Mouse (Mus musculus) forebrain, postnatal 0 days (tissue): Measurements from ENCODE around the gene Cd3d. TPM values are rescaled to one million over a fixed set of nuclear protein-coding genes. Genes with fewer than 3 reads are reported as not detected.
A peak's percentile ranks its signal among the peaks of the same experiment; 100 is the strongest.

Experiments
- ATAC-seq: fragments of 200-750 bp; cut with Nextera tagmentation; 2 replicates; pipeline ENCODE4 v1.8.0; 2017; ENCODE audit warnings: mild to moderate bottlenecking, moderate library complexity
- DNase-seq: peaks from one replicate; pipeline ENCODE4 v3.0.0-alpha.2; 2015
- H3K27ac ChIP-seq: fragments of 300-500 bp; sonication (generic); 2 replicates; pipeline ENCODE4 v1.5.1; 2014; ENCODE audit warnings: low read depth, mild to moderate bottlenecking, antibody characterized with exemption, low read length, moderate library complexity, mixed read lengths
- H3K27me3 ChIP-seq: fragments of 300-500 bp; sonication (generic); 2 replicates; pipeline ENCODE4 v1.6.1; 2014; ENCODE audit warnings: mild to moderate bottlenecking, low read length, mixed read lengths; ENCODE audit not compliant: insufficient read depth
- H3K36me3 ChIP-seq: fragments of 300-500 bp; sonication (generic); 2 replicates; pipeline ENCODE4 v1.6.1; 2014; ENCODE audit warnings: mild to moderate bottlenecking, moderate library complexity; ENCODE audit not compliant: insufficient read depth
- H3K4me1 ChIP-seq: fragments of 300-500 bp; sonication (generic); 2 replicates; pipeline ENCODE4 v1.6.1; 2014; ENCODE audit warnings: antibody characterized with exemption; ENCODE audit not compliant: insufficient read depth
- H3K4me2 ChIP-seq: fragments of 300-500 bp; sonication (generic); 2 replicates; pipeline ENCODE4 v1.6.1; 2014; ENCODE audit warnings: low read depth, mild to moderate bottlenecking, moderate library complexity
- H3K4me3 ChIP-seq: fragments of 300-500 bp; sonication (generic); 2 replicates; pipeline ENCODE4 v1.5.1; 2014; ENCODE audit warnings: low read depth, low read length, mixed read lengths
- H3K9ac ChIP-seq: fragments of 300-500 bp; sonication (generic); 2 replicates; pipeline ENCODE4 v1.6.1; 2014; ENCODE audit warnings: mild to moderate bottlenecking
- H3K9me3 ChIP-seq: fragments of 300-500 bp; sonication (generic); 2 replicates; pipeline ENCODE4 v1.6.1; 2016; ENCODE audit warnings: low read length
- CTCF ChIP-seq: sonication (generic); IDR thresholded peaks from 2 replicates; pipeline ENCODE4 v1.5.1; 2016; ENCODE audit warnings: antibody characterized with exemption, control low read depth, low read depth
- WGBS: fragments of 180-500 bp; shearing (Covaris S2); extraction: QIAGEN DNeasy Blood & Tissue Kit; methylation state at CpG from one replicate; pipeline ENCODE4 v1.1.7; 2014; 5-methylcytosine and 5-hydroxymethylcytosine counted together
- polyA plus RNA-seq: library from polyadenylated mRNA; unstranded; fragments of >200 nt; fragmentation: Nextera tagmentation; extraction: Ambion mirVana; gene quantifications from 2 replicates; pipeline ENCODE4 v1.2.1, GENCODE M21; 2015
- total RNA-seq: library from RNA; depleted of rRNA; stranded (reverse); fragments of >200 nt; gene quantifications from 2 replicates; pipeline ENCODE4 v1.2.3, GENCODE M21; 2014

Cd3d gene
- total and polyA plus RNA-seq, 2 experiments from 2014 or later, result not detected

DNA sequence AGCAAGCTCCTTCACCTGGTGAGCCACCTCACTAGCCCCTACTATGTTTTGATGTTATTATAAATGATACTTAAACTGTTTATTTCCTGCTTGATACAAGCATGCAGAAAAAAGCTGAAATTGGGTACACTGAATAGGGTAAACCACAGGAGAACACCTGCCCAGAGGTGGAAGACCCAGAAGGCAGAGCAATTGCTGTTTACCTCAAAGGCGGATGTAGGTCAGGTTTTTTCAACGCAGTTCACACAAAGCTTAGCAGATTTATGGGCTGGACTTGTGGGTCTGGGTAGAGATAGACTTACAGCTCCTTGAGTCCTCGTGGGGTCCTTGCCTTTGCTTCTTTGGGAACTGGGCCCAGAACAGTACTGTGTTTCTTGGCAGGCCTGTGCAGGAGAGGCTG lies 34.3 kb downstream of the Cd3d start:
- 65% methylated on average over 3 of the region's 3 CpGs for WGBS
- Histone ChIP-seq H3K4me1 (no peaks in the 10 kb centered on the region), H3K9me3 (no peaks in the 10 kb centered on the region), H3K27me3 (no peaks in the 10 kb centered on the region), H3K4me3 (no peak overlapping the region), H3K9ac (no peak overlapping the region), H3K36me3 (no peaks in the 10 kb centered on the region), H3K4me2 (no peak overlapping the region), H3K27ac (no peak overlapping the region)
- ATAC-seq, result no peak
- no peak for DNase-seq
- no peak for TF ChIP-seq CTCF

- Histone ChIP-seq H3K4me2 (no peak overlapping the region), H3K36me3 (no peaks in the 10 kb centered on the region), H3K4me1 (no peaks in the 10 kb centered on the region), H3K27me3 (no peaks in the 10 kb centered on the region), H3K9me3 (no peaks in the 10 kb centered on the region), H3K4me3 (no peak overlapping the region), H3K27ac (no peak overlapping the region), H3K9ac (no peak overlapping the region)
- 76% methylated on average over 11 of the region's 11 CpGs for WGBS
- no peak; the same call in 1 of the 2 replicates for ATAC-seq
- no peak for TF ChIP-seq CTCF
- peak; percentile 11 for DNase-seq
Measured at GRCm38 (mm10) chr9:45018031-45018430, 36.4 kb downstream of the Cd3d start.

DNA sequence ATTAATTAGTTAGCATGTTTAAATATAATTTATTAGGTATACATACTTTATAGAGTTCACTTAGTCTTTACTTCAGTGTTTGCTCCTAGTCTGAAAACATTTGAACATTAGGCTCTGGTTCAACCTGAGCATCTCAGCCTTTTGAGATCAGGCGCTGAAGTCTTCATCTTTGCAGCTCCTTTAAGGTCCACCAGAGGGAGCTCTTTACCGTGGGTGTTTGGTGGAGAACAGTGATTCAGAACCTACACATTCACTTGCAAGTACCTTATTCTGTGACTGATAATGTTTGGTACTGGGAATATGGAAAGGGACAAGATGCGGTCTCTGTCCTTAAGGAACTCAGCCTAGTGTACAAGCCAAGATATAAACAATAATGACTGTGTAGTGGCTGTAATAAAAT lies 41.2 kb downstream of the Cd3d start:
- H3K9ac ChIP-seq, result no peak overlapping the region
- no peaks in the 10 kb centered on the region for H3K4me1 ChIP-seq
- no peak overlapping the region for H3K4me3 ChIP-seq
- peak; percentile 89 for TF ChIP-seq CTCF
- H3K27ac ChIP-seq, result no peak overlapping the region
- H3K9me3 ChIP-seq, result no peaks in the 10 kb centered on the region
- 11% methylated on average over 3 of the region's 3 CpGs for WGBS
- no peaks in the 10 kb centered on the region for H3K27me3 ChIP-seq
- H3K36me3 ChIP-seq, result no peaks in the 10 kb centered on the region
- DNase-seq (peak; percentile 76), ATAC-seq (no peak)
- no peak overlapping the region for H3K4me2 ChIP-seq

- DNase-seq, result no peak
- H3K9me3 ChIP-seq, result no peaks in the 10 kb centered on the region
- no peaks in the 10 kb centered on the region for H3K36me3 ChIP-seq
- no peak for TF ChIP-seq CTCF
- no peak overlapping the region for H3K4me2 ChIP-seq
- H3K27ac ChIP-seq, result no peak overlapping the region
- H3K9ac ChIP-seq, result no peak overlapping the region
- WGBS, result 66% methylated on average over 3 of the region's 3 CpGs
- H3K4me1 ChIP-seq, result no peaks in the 10 kb centered on the region
- no peaks in the 10 kb centered on the region for H3K27me3 ChIP-seq
- no peak overlapping the region for H3K4me3 ChIP-seq
- ATAC-seq, result no peak
Measured at GRCm38 (mm10) chr9:45023638-45024037, 42.1 kb downstream of the Cd3d start.

DNA sequence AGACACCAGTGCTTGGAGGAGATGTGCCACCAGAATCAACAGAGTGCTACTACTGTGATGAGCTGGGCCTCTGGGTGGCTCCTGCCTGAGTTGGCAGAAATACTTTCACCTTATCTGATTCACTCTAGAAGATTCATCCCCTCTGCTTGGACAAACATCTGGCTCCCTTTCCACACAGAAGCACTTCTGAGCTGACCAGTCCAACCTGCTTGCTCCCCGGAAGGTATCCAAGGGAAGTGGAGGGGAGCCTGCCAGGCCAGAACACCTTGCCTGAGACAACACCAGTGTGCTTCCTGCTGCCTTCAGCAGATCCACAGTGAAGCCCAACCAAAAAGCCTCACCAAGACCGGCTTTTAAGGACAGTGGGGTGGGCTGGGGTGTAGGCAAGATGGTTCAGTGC lies 42.6 kb downstream of the Cd3d start:
- no peak for TF ChIP-seq CTCF
- 84% methylated on average over 2 of the region's 2 CpGs for WGBS

GRCm38 (mm10) chr9:45027376-45027775 lies 45.8 kb downstream of the Cd3d start:
- Histone ChIP-seq H3K4me3 (no peak overlapping the region), H3K9me3 (no peaks in the 10 kb centered on the region), H3K9ac (no peak overlapping the region), H3K27ac (no peak overlapping the region), H3K27me3 (no peaks in the 10 kb centered on the region), H3K4me2 (no peak overlapping the region), H3K4me1 (no peaks in the 10 kb centered on the region), H3K36me3 (no peaks in the 10 kb centered on the region)
- ATAC-seq (no peak), DNase-seq (no peak)
- WGBS, result 64% methylated on average over 8 of the region's 8 CpGs
- TF ChIP-seq CTCF, result no peak

More for the DNA sequence above, 42.6 kb downstream of the Cd3d start:
- H3K9ac ChIP-seq, result no peak overlapping the region
- no peak overlapping the region for H3K4me3 ChIP-seq
- no peaks in the 10 kb centered on the region for H3K4me1 ChIP-seq
- H3K36me3 ChIP-seq, result no peaks in the 10 kb centered on the region
- H3K4me2 ChIP-seq, result no peak overlapping the region
- H3K27ac ChIP-seq, result no peak overlapping the region
- H3K9me3 ChIP-seq, result no peaks in the 10 kb centered on the region
- H3K27me3 ChIP-seq, result no peaks in the 10 kb centered on the region
- ATAC-seq (no peak), DNase-seq (no peak)

GRCm38 (mm10) chr9:45030341-45030740 lies 48.8 kb downstream of the Cd3d start:
- H3K9me3 ChIP-seq, result no peaks in the 10 kb centered on the region

DNA sequence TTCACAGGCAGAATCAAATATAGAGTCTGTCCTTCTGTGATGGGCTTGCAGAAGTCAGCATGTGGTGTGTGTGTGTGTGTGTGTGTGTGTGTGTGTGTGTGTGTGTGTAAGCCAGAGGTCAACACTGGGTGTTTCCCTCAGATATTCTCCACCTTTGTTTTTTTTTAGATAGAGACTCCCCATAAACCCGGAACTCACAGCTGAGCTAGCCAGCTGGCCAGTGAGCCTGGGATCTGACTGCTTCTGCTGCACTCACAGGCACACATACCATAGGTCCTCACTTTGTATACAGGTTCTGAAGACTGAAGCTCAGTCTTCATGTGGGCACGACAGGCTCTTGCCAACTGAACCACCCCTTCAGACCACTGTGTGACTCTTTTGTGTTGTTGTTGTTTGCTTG lies 50.7 kb downstream of the Cd3d start:
- no peaks in the 10 kb centered on the region for H3K36me3 ChIP-seq
- no peak overlapping the region for H3K9ac ChIP-seq
- 69% methylated on average over 2 of the region's 2 CpGs for WGBS
- H3K4me1 ChIP-seq, result no peaks in the 10 kb centered on the region
- no peak overlapping the region for H3K4me3 ChIP-seq
- H3K27me3 ChIP-seq, result no peaks in the 10 kb centered on the region
- no peak overlapping the region for H3K4me2 ChIP-seq
- no peaks in the 10 kb centered on the region for H3K9me3 ChIP-seq
- no peak for TF ChIP-seq CTCF
- H3K27ac ChIP-seq, result no peak overlapping the region
- DNase-seq (no peak), ATAC-seq (no peak)

More at GRCm38 (mm10) chr9:45030341-45030740, 48.8 kb downstream of the Cd3d start:
- no peak overlapping the region for H3K27ac ChIP-seq
- H3K4me2 ChIP-seq, result no peak overlapping the region
- 73% methylated on average over 6 of the region's 6 CpGs for WGBS
- H3K4me1 ChIP-seq, result no peaks in the 10 kb centered on the region
- H3K4me3 ChIP-seq, result no peak overlapping the region
- DNase-seq (no peak), ATAC-seq (no peak)
- H3K27me3 ChIP-seq, result no peaks in the 10 kb centered on the region
- H3K36me3 ChIP-seq, result no peaks in the 10 kb centered on the region
- no peak for TF ChIP-seq CTCF
- no peak overlapping the region for H3K9ac ChIP-seq
